Mouse (Mus musculus): Measurements from ENCODE around the gene BC005624. TPM values are rescaled to one million over a fixed set of nuclear protein-coding genes. Genes with fewer than 3 reads are reported as not detected.

Gene BC005624
- polyA plus RNA-seq, 1 experiment from 2014 or later, result 54.0 TPM

GRCm38 (mm10) chr2:30925181-30925580 is 56.8 kb downstream of the BC005624 start:
- ATAC-seq (replicated peaks; ENCODE audit: insufficient number of reproducible peaks, low FRiP score, low TSS enrichment, low read depth), result no peak
- 81% methylated on average over 4 of the region's 4 CpGs for WGBS
- H3K4me2 ChIP-seq (ENCODE audit: low read depth, low read length), result no peak overlapping the region
- H3K9me3 ChIP-seq (replicated peaks; ENCODE audit: control insufficient read depth, low read length), result no peaks in the 10 kb centered on the region
- no peak for DNase-seq (ENCODE audit: low spot score)
- H3K27ac ChIP-seq (replicated peaks; ENCODE audit: low read depth, low read length), result no peak overlapping the region
- H3K9ac ChIP-seq (replicated peaks; ENCODE audit: low read length), result no peak overlapping the region
- peaks cover 8% of the 10 kb centered on the region for H3K4me1 ChIP-seq (ENCODE audit: control insufficient read depth, insufficient read depth, low read length)
- H3K4me3 ChIP-seq (ENCODE audit: low read depth, low read length), result no peak overlapping the region
- H3K27me3 ChIP-seq (ENCODE audit: control insufficient read depth, insufficient read depth, low read length), result no peaks in the 10 kb centered on the region
- H3K36me3 ChIP-seq (replicated peaks; ENCODE audit: control insufficient read depth, insufficient read depth, low read depth, low read length), result no peaks in the 10 kb centered on the region

GRCm38 (mm10) chr2:30923099-30923498 is 58.9 kb downstream of the BC005624 start:
- Histone ChIP-seq H3K27me3 (ENCODE audit: control insufficient read depth, insufficient read depth, low read length) (no peaks in the 10 kb centered on the region), H3K9ac (replicated peaks; ENCODE audit: low read length) (no peak overlapping the region), H3K4me2 (ENCODE audit: low read depth, low read length) (no peak overlapping the region), H3K36me3 (replicated peaks; ENCODE audit: control insufficient read depth, insufficient read depth, low read depth, low read length) (no peaks in the 10 kb centered on the region), H3K4me3 (ENCODE audit: low read depth, low read length) (no peak overlapping the region), H3K9me3 (replicated peaks; ENCODE audit: control insufficient read depth, low read length) (no peaks in the 10 kb centered on the region), H3K4me1 (ENCODE audit: control insufficient read depth, insufficient read depth, low read length) (peaks cover 7% of the 10 kb centered on the region; the same call in 1 of the 2 replicates), H3K27ac (replicated peaks; ENCODE audit: low read depth, low read length) (no peak overlapping the region)
- DNase-seq (ENCODE audit: low spot score) (no peak), ATAC-seq (replicated peaks; ENCODE audit: insufficient number of reproducible peaks, low FRiP score, low TSS enrichment, low read depth) (no peak)
- WGBS, result 75% methylated on average over 3 of the region's 3 CpGs

Other genes with a start within 250 kb of the BC005624 start
- gene 1700001O22Rik, start 178.5 kb downstream of the BC005624 start, polyA plus RNA-seq (2014; fragmentation: Nextera tagmentation; extraction: Ambion mirVana), result 1.8 and 3.6 TPM in 2 replicates
- 98.9 and 101 TPM in 2 replicates for gene Ntmt1, start 174.4 kb downstream of the BC005624 start, polyA plus RNA-seq (2014; fragmentation: Nextera tagmentation; extraction: Ambion mirVana)
- gene Asb6, start 151.9 kb downstream of the BC005624 start, polyA plus RNA-seq (2014; fragmentation: Nextera tagmentation; extraction: Ambion mirVana), result 27.6 and 35.7 TPM in 2 replicates
- 106 and 109 TPM in 2 replicates for gene Prrx2, start 147.2 kb downstream of the BC005624 start, polyA plus RNA-seq (2014; fragmentation: Nextera tagmentation; extraction: Ambion mirVana)
- 9.1 and 9.3 TPM in 2 replicates for gene Ptges, start 52.3 kb downstream of the BC005624 start, polyA plus RNA-seq (2014; fragmentation: Nextera tagmentation; extraction: Ambion mirVana)
- 26.0 and 28.4 TPM in 2 replicates for gene Tor1b, start 29.2 kb downstream of the BC005624 start, polyA plus RNA-seq (2014; fragmentation: Nextera tagmentation; extraction: Ambion mirVana)
- 84.8 and 86.6 TPM in 2 replicates for gene Tor1a, start 14.3 kb downstream of the BC005624 start, polyA plus RNA-seq (2014; fragmentation: Nextera tagmentation; extraction: Ambion mirVana)
- 9.3 and 10.4 TPM in 2 replicates for gene Usp20, start 78 bp upstream of the BC005624 start, polyA plus RNA-seq (2014; fragmentation: Nextera tagmentation; extraction: Ambion mirVana)
- 15.9 and 17.9 TPM in 2 replicates for gene Fnbp1, start 159.8 kb upstream of the BC005624 start, polyA plus RNA-seq (2014; fragmentation: Nextera tagmentation; extraction: Ambion mirVana)
- 23.1 and 28.6 TPM in 2 replicates for gene Gpr107, start 170.1 kb upstream of the BC005624 start, polyA plus RNA-seq (2014; fragmentation: Nextera tagmentation; extraction: Ambion mirVana)

Data from embryonic facial prominence, embryonic 11.5 days (tissue).